In genomic region chr3:89187197-89187596, GRCm38 (mm10) we compare ENCODE assay signal across 1 mouse cellular context.
TF ChIP-seq lines count a peak whose summit lies in the region.

No protein-coding gene starts in this region.

TF ChIP-seq in MEL, 35 proteins besides CTCF, POLR2A, EP300 and RAD21:
- TF ChIP-seq ETS1 (IDR thresholded peaks at IDR 0.05; ENCODE audit: low read depth, low read length): no peak
- no peak for TF ChIP-seq HCFC1 (IDR thresholded peaks at IDR 0.05; ENCODE audit: low read depth, low read length)
- TF ChIP-seq USF1 (IDR thresholded peaks at IDR 0.05; ENCODE audit: low read depth, low read length): no peak
